Mouse (Mus musculus): ENCODE measurements at regions not wholly inside any gene's neighbourhood (a gene's known extent, or its start where the extent isn't known, plus 50 kb on each side); places are given as distances from the start of the nearest gene placed in this dataset.

- no peaks in the 10 kb centered on the region for H3K4me1 ChIP-seq
- no peak overlapping the region for H3K4me2 ChIP-seq
- no peak for ATAC-seq (replicated peaks; ENCODE audit: low FRiP score)
- WGBS = 28% methylated on average over 5 of the region's 5 CpGs
- H3K36me3 ChIP-seq = no peaks in the 10 kb centered on the region
- H3K9ac ChIP-seq = no peak overlapping the region
- H3K4me3 ChIP-seq (replicated peaks) = no peak overlapping the region
- H3K27me3 ChIP-seq = no peaks in the 10 kb centered on the region
- H3K9me3 ChIP-seq (replicated peaks) = no peaks in the 10 kb centered on the region
- no peak overlapping the region for H3K27ac ChIP-seq
Observed at GRCm38 (mm10) chr13:83333728-83334127, 170.1 kb upstream of the Mef2c start.

GRCm38 (mm10) chr13:83344611-83345319, 159.1 kb upstream of the Mef2c start:
- Histone ChIP-seq H3K4me2 (0 out of 2 replicates have a peak overlapping the region, but pooled peaks have one; percentile 19), H3K36me3 (no peaks in the 10 kb centered on the region), H3K4me3 (replicated peaks) (no peak overlapping the region), H3K4me1 (0 out of 2 replicates have a peak, but pooled peaks cover 5% of the 10 kb centered on the region), H3K27me3 (no peaks in the 10 kb centered on the region), H3K27ac (no peak overlapping the region), H3K9me3 (replicated peaks) (no peaks in the 10 kb centered on the region), H3K9ac (no peak overlapping the region)
- WGBS = 38% methylated on average over 14 of the region's 14 CpGs
- peak; percentile 93 for ATAC-seq (replicated peaks; ENCODE audit: low FRiP score)

- H3K4me3 ChIP-seq (replicated peaks) = no peak overlapping the region
- no peak for ATAC-seq (replicated peaks; ENCODE audit: low FRiP score)
- H3K4me2 ChIP-seq = no peak overlapping the region
- H3K4me1 ChIP-seq = no peaks in the 10 kb centered on the region
- H3K36me3 ChIP-seq = no peaks in the 10 kb centered on the region
- H3K27ac ChIP-seq = no peak overlapping the region
- no peaks in the 10 kb centered on the region for H3K9me3 ChIP-seq (replicated peaks)
- no peaks in the 10 kb centered on the region for H3K27me3 ChIP-seq
- WGBS = 89% methylated on average over 4 of the region's 4 CpGs
- no peak overlapping the region for H3K9ac ChIP-seq
Observed at GRCm38 (mm10) chr13:83355341-83355740, 148.5 kb upstream of the Mef2c start.

- H3K36me3 ChIP-seq = no peaks in the 10 kb centered on the region
- no peak overlapping the region for H3K4me3 ChIP-seq (replicated peaks)
- H3K9ac ChIP-seq = no peak overlapping the region
- H3K4me2 ChIP-seq = no peak overlapping the region
- H3K27ac ChIP-seq = no peak overlapping the region
- WGBS = 61% methylated on average over 2 of the region's 2 CpGs
- no peak for ATAC-seq (replicated peaks; ENCODE audit: low FRiP score)
- H3K27me3 ChIP-seq = no peaks in the 10 kb centered on the region
- H3K9me3 ChIP-seq (replicated peaks) = no peaks in the 10 kb centered on the region
- H3K4me1 ChIP-seq = no peaks in the 10 kb centered on the region
Observed at GRCm38 (mm10) chr13:83360529-83360928, 143.3 kb upstream of the Mef2c start.

DNA sequence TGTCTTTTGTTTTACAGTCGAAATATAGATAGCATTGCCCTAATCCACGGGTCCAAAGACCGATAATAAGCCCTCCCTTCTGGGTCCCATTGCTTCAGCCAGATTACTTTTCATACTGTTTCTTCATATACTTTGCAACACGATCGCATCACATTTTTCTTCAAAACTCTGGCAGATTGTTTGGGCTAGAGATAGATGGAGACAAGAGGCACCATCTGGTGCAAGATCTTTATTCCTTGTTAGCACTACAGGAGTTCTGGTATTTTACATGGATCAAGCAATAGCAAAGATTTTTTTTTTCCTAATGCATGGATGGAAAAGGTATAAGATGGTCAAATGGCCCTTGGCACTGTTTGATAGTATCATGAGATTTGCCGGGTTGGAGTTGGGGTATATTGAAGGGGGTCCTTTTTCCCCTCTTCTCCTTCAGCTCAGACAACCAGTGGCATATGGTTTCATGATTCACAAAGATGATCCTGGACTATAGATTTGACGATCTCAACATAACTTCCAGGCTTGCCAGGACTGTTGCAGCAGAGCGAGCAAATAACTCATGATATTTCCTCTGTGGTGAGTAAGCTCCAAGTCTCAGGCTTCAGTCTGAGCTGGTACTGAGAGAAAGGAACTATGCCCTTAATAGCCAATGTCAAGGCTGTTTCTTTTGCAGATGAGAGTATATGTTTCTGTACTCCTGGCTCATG, 127.6 kb upstream of the Mef2c start:
- 91% methylated on average over 8 of the region's 8 CpGs for whole genome bisulfite sequencing
- no peak for ATAC-seq (replicated peaks; ENCODE audit: low FRiP score)
- no peaks in the 10 kb centered on the region for H3K4me1 ChIP-seq
- no peaks in the 10 kb centered on the region for H3K9me3 ChIP-seq (replicated peaks)
- no peak overlapping the region for H3K4me3 ChIP-seq (replicated peaks)
- H3K4me2 ChIP-seq = no peak overlapping the region
- no peaks in the 10 kb centered on the region for H3K27me3 ChIP-seq
- H3K9ac ChIP-seq = no peak overlapping the region
- no peak overlapping the region for H3K27ac ChIP-seq
- no peaks in the 10 kb centered on the region for H3K36me3 ChIP-seq

DNA sequence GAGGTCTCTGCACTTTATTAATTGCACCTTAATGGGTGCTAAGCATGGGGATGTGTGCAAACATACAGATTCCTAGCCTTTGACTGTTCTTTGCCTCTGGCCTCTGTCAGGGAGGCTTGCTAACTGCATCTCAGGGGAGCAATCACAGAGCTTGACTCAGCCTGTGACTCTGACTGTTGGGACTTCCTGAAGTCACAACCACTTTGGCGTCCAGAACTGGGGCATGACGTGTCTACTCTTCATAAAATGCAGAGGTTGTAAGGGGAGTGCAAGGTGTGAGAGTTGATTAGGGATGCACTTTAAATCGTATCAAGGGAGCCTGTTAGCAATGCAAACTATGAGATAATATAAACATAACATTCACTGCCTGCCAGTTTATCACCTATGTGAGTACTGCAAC, 125.2 kb upstream of the Mef2c start:
- ATAC-seq (replicated peaks; ENCODE audit: low FRiP score) = no peak
- H3K9me3 ChIP-seq (replicated peaks) = no peaks in the 10 kb centered on the region
- no peaks in the 10 kb centered on the region for H3K36me3 ChIP-seq
- no peak overlapping the region for H3K27ac ChIP-seq
- WGBS = 61% methylated on average over 3 of the region's 3 CpGs
- no peaks in the 10 kb centered on the region for H3K4me1 ChIP-seq
- no peak overlapping the region for H3K4me2 ChIP-seq
- no peak overlapping the region for H3K9ac ChIP-seq
- H3K27me3 ChIP-seq = no peaks in the 10 kb centered on the region
- no peak overlapping the region for H3K4me3 ChIP-seq (replicated peaks)

DNA sequence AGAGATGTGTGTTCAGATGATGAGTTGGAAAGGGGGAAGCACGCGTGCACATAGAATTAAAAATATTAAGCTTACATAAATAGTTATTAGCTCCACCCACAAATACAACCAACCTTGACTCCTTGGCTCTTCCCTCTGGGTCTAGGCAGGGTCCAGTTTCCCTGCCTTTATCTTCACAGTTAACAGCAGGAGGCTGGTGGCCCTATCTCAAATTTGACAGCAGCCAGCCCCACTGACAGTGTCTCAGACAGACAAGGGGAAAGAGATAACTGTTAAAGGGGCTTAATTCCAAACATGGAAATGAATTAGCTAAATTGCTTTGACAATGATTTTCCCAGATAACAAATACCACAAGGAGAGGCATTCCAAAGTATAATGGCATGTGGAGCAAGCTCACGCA, 121.2 kb upstream of the Mef2c start:
- H3K27me3 ChIP-seq = no peaks in the 10 kb centered on the region
- H3K36me3 ChIP-seq = no peaks in the 10 kb centered on the region
- WGBS = 83% methylated on average over 3 of the region's 3 CpGs
- H3K4me3 ChIP-seq (replicated peaks) = no peak overlapping the region
- H3K27ac ChIP-seq = no peak overlapping the region
- no peak overlapping the region for H3K9ac ChIP-seq
- no peaks in the 10 kb centered on the region for H3K9me3 ChIP-seq (replicated peaks)
- H3K4me2 ChIP-seq = no peak overlapping the region
- H3K4me1 ChIP-seq = no peaks in the 10 kb centered on the region
- peak; percentile 58; the same call in 1 of the 2 replicates for ATAC-seq (replicated peaks; ENCODE audit: low FRiP score)

- Histone ChIP-seq H3K4me3 (replicated peaks) (no peak overlapping the region), H3K27ac (no peak overlapping the region), H3K4me1 (no peaks in the 10 kb centered on the region), H3K9me3 (replicated peaks) (no peaks in the 10 kb centered on the region), H3K9ac (no peak overlapping the region), H3K4me2 (no peak overlapping the region), H3K27me3 (no peaks in the 10 kb centered on the region), H3K36me3 (no peaks in the 10 kb centered on the region)
- no peak for ATAC-seq (replicated peaks; ENCODE audit: low FRiP score)
- 73% methylated on average over 1 of the region's 1 CpGs for WGBS
Observed at GRCm38 (mm10) chr13:83394773-83395172, 109.1 kb upstream of the Mef2c start.

GRCm38 (mm10) chr13:83399381-83399780, 104.5 kb upstream of the Mef2c start:
- no peak for ATAC-seq (replicated peaks; ENCODE audit: low FRiP score)
- H3K9ac ChIP-seq = no peak overlapping the region
- no peak overlapping the region for H3K4me3 ChIP-seq (replicated peaks)
- no peak overlapping the region for H3K27ac ChIP-seq
- no peaks in the 10 kb centered on the region for H3K36me3 ChIP-seq
- H3K9me3 ChIP-seq (replicated peaks) = no peaks in the 10 kb centered on the region
- H3K4me1 ChIP-seq = no peaks in the 10 kb centered on the region
- 89% methylated on average over 6 of the region's 6 CpGs for WGBS
- H3K27me3 ChIP-seq = no peaks in the 10 kb centered on the region
- H3K4me2 ChIP-seq = no peak overlapping the region

GRCm38 (mm10) chr13:83439619-83440436, 64.0 kb upstream of the Mef2c start:
- H3K27ac ChIP-seq = peak overlapping the region; percentile 22; the same call in 1 of the 2 replicates
- H3K4me3 ChIP-seq (replicated peaks) = no peak overlapping the region
- H3K9ac ChIP-seq = no peak overlapping the region
- no peaks in the 10 kb centered on the region for H3K9me3 ChIP-seq (replicated peaks)
- H3K27me3 ChIP-seq = no peaks in the 10 kb centered on the region
- ATAC-seq (replicated peaks; ENCODE audit: low FRiP score) = peak; percentile 83
- H3K4me1 ChIP-seq = peaks cover 7% of the 10 kb centered on the region; the same call in 1 of the 2 replicates
- WGBS = 29% methylated on average over 6 of the region's 6 CpGs
- no peaks in the 10 kb centered on the region for H3K36me3 ChIP-seq
- no peak overlapping the region for H3K4me2 ChIP-seq

DNA sequence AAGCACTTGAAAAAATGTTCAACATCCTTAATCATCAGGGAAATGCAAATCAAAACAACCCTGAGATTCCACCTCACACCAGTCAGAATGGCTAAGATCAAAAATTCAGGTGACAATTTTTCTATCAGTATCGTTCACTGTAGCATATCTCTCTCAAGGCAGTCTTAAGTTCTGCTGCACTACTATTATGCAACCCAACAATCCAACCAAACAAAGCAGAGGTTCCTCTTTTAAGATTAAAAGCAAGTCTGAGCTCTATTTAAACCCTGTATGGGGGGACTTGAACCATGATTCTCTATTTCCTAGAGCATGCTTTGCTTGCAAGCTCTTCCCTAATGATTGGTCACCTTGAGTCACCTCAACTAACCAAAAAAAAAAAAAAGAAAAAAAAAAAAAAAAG, 59.6 kb upstream of the Mef2c start:
- Histone ChIP-seq H3K9ac (no peak overlapping the region), H3K4me1 (peaks cover 7% of the 10 kb centered on the region; the same call in 1 of the 2 replicates), H3K27me3 (no peaks in the 10 kb centered on the region), H3K9me3 (replicated peaks) (no peaks in the 10 kb centered on the region), H3K4me2 (no peak overlapping the region), H3K4me3 (replicated peaks) (no peak overlapping the region), H3K36me3 (no peaks in the 10 kb centered on the region), H3K27ac (no peak overlapping the region)
- WGBS = 89% methylated on average over 1 of the region's 1 CpGs
- ATAC-seq (replicated peaks; ENCODE audit: low FRiP score) = no peak

- no peaks in the 10 kb centered on the region for H3K36me3 ChIP-seq
- no peak overlapping the region for H3K9ac ChIP-seq
- no peaks in the 10 kb centered on the region for H3K9me3 ChIP-seq (replicated peaks)
- no peak overlapping the region for H3K27ac ChIP-seq
- H3K4me2 ChIP-seq = no peak overlapping the region
- H3K4me1 ChIP-seq = no peaks in the 10 kb centered on the region
- ATAC-seq (replicated peaks; ENCODE audit: low FRiP score) = no peak; the same call in 1 of the 2 replicates
- H3K27me3 ChIP-seq = no peaks in the 10 kb centered on the region
- no peak overlapping the region for H3K4me3 ChIP-seq (replicated peaks)
Observed at GRCm38 (mm10) chr13:83450820-83451219, 53.0 kb upstream of the Mef2c start.
